Mouse (Mus musculus): ENCODE data around the gene Prss33. TPM values are rescaled to one million over a fixed set of nuclear protein-coding genes. Genes with fewer than 3 reads are reported as not detected.

The Prss33 gene
- polyA plus RNA-seq, 1 experiment from 2014 or later, result not detected

DNA sequence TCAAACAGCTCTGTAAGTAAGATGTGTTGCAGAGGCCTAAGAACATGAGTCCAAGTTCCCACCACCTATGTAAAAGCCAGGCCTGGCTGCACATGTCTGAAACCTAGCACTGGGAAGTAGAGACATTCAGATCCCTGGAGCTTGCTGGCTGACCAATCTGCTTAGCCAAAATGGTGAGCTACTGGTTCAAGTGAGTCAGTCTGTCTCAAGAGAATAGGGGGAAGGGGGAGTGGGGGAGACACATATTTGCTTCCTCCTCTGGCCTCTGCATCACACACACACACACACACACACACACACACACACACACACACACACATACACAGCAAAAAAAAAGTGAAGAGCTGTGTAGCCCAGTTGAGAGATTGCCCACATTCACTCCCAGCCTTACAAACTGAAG, 52.5 kb downstream of the Prss33 start:
- Histone ChIP-seq H3K9ac (no peak overlapping the region), H3K27me3 (peaks cover 11% of the 10 kb centered on the region; the same call in 1 of the 2 replicates), H3K9me3 (replicated peaks) (no peaks in the 10 kb centered on the region), H3K4me3 (replicated peaks) (no peak overlapping the region), H3K27ac (no peak overlapping the region), H3K36me3 (no peaks in the 10 kb centered on the region), H3K4me2 (no peak overlapping the region), H3K4me1 (replicated peaks) (peaks cover 15% of the 10 kb centered on the region)
- ATAC-seq (ENCODE audit: low read depth) (no peak), DNase-seq (no peak)

Small RNAs within 50 kb of the gene (microRNA-seq; reads per million reads assigned to microRNA genes)
- not detected for gene Mir5125

Other genes starting within 250 kb of the Prss33 start
- gene Zfp13, start 236.6 kb downstream of the Prss33 start, polyA plus RNA-seq (2015; fragmentation: Nextera tagmentation; extraction: Ambion mirVana), result 1.2 and 1.6 TPM in 2 replicates
- gene Zscan10, start 235.2 kb downstream of the Prss33 start, polyA plus RNA-seq (2015; fragmentation: Nextera tagmentation; extraction: Ambion mirVana), result not detected in 2 replicates
- 0.14 and 0.15 TPM in 2 replicates for gene Mmp25, start 190.8 kb downstream of the Prss33 start, polyA plus RNA-seq (2015; fragmentation: Nextera tagmentation; extraction: Ambion mirVana)
- 0.10 and 0.14 TPM in 2 replicates for gene Bicdl2, start 175.6 kb downstream of the Prss33 start, polyA plus RNA-seq (2015; fragmentation: Nextera tagmentation; extraction: Ambion mirVana)
- gene Hcfc1r1, start 162.5 kb downstream of the Prss33 start, polyA plus RNA-seq (2015; fragmentation: Nextera tagmentation; extraction: Ambion mirVana), result 21.6 and 21.9 TPM in 2 replicates
- gene Thoc6, start 162.2 kb downstream of the Prss33 start, polyA plus RNA-seq (2015; fragmentation: Nextera tagmentation; extraction: Ambion mirVana), result 27.6 and 27.8 TPM in 2 replicates
- gene Tnfrsf12a, start 158.6 kb downstream of the Prss33 start, polyA plus RNA-seq (2015; fragmentation: Nextera tagmentation; extraction: Ambion mirVana), result 6.2 and 6.7 TPM in 2 replicates
- gene Cldn6, start 156.8 kb downstream of the Prss33 start, polyA plus RNA-seq (2015; fragmentation: Nextera tagmentation; extraction: Ambion mirVana), result 0.68 and 1.3 TPM in 2 replicates
- not detected in 2 replicates for gene Cldn9, start 152.0 kb downstream of the Prss33 start, polyA plus RNA-seq (2015; fragmentation: Nextera tagmentation; extraction: Ambion mirVana)
- gene 1520401A03Rik, start 113.3 kb downstream of the Prss33 start, polyA plus RNA-seq (2015; fragmentation: Nextera tagmentation; extraction: Ambion mirVana), result 0.05 TPM in 1 of 2 replicates, not detected in the other
- 26.6 and 27.8 TPM in 2 replicates for gene Pkmyt1, start 109.7 kb downstream of the Prss33 start, polyA plus RNA-seq (2015; fragmentation: Nextera tagmentation; extraction: Ambion mirVana)
- gene Paqr4, start 95.2 kb downstream of the Prss33 start, polyA plus RNA-seq (2015; fragmentation: Nextera tagmentation; extraction: Ambion mirVana), result 7.8 and 7.9 TPM in 2 replicates
- gene Kremen2, start 90.2 kb downstream of the Prss33 start, polyA plus RNA-seq (2015; fragmentation: Nextera tagmentation; extraction: Ambion mirVana), result 0.10 and 0.17 TPM in 2 replicates
- 12.6 and 13.0 TPM in 2 replicates for gene Flywch1, start 64.5 kb downstream of the Prss33 start, polyA plus RNA-seq (2015; fragmentation: Nextera tagmentation; extraction: Ambion mirVana)
- gene Flywch2, start 50.0 kb downstream of the Prss33 start, polyA plus RNA-seq (2015; fragmentation: Nextera tagmentation; extraction: Ambion mirVana), result 1.3 and 1.4 TPM in 2 replicates
- 228 and 235 TPM in 2 replicates for gene Srrm2, start 45.5 kb downstream of the Prss33 start, polyA plus RNA-seq (2015; fragmentation: Nextera tagmentation; extraction: Ambion mirVana)
- 535 and 572 TPM in 2 replicates for gene Elob, start 6.9 kb downstream of the Prss33 start, polyA plus RNA-seq (2015; fragmentation: Nextera tagmentation; extraction: Ambion mirVana)
- not detected in 2 replicates for gene Prss32, start 7.8 kb upstream of the Prss33 start, polyA plus RNA-seq (2015; fragmentation: Nextera tagmentation; extraction: Ambion mirVana)
- 0.09 and 0.22 TPM in 2 replicates for gene Prss41, start 8.1 kb upstream of the Prss33 start, polyA plus RNA-seq (2015; fragmentation: Nextera tagmentation; extraction: Ambion mirVana)
- not detected in 2 replicates for gene Prss21, start 32.0 kb upstream of the Prss33 start, polyA plus RNA-seq (2015; fragmentation: Nextera tagmentation; extraction: Ambion mirVana)
- not detected in 2 replicates for gene Dcpp1, start 44.8 kb upstream of the Prss33 start, polyA plus RNA-seq (2015; fragmentation: Nextera tagmentation; extraction: Ambion mirVana)
- gene Dcpp2, start 44.8 kb upstream of the Prss33 start, polyA plus RNA-seq (2015; fragmentation: Nextera tagmentation; extraction: Ambion mirVana), result not detected in 2 replicates
- not detected in 2 replicates for gene Dcpp3, start 81.4 kb upstream of the Prss33 start, polyA plus RNA-seq (2015; fragmentation: Nextera tagmentation; extraction: Ambion mirVana)
- not detected in 2 replicates for gene Sbp, start 105.6 kb upstream of the Prss33 start, polyA plus RNA-seq (2015; fragmentation: Nextera tagmentation; extraction: Ambion mirVana)
- gene Sbpl, start 119.2 kb upstream of the Prss33 start, polyA plus RNA-seq (2015; fragmentation: Nextera tagmentation; extraction: Ambion mirVana), result not detected in 2 replicates
- not detected in 2 replicates for gene Prss30, start 144.5 kb upstream of the Prss33 start, polyA plus RNA-seq (2015; fragmentation: Nextera tagmentation; extraction: Ambion mirVana)
- not detected in 2 replicates for gene Prss22, start 162.0 kb upstream of the Prss33 start, polyA plus RNA-seq (2015; fragmentation: Nextera tagmentation; extraction: Ambion mirVana)
- gene Prss27, start 202.1 kb upstream of the Prss33 start, polyA plus RNA-seq (2015; fragmentation: Nextera tagmentation; extraction: Ambion mirVana), result not detected in 2 replicates
- gene Kctd5, start 237.4 kb upstream of the Prss33 start, polyA plus RNA-seq (2015; fragmentation: Nextera tagmentation; extraction: Ambion mirVana), result 17.4 and 19.3 TPM in 2 replicates

Data from liver, embryonic 13.5 days (tissue).